Comparison of ENCODE assay signal across 32 mouse cellular contexts in the genomic region with DNA sequence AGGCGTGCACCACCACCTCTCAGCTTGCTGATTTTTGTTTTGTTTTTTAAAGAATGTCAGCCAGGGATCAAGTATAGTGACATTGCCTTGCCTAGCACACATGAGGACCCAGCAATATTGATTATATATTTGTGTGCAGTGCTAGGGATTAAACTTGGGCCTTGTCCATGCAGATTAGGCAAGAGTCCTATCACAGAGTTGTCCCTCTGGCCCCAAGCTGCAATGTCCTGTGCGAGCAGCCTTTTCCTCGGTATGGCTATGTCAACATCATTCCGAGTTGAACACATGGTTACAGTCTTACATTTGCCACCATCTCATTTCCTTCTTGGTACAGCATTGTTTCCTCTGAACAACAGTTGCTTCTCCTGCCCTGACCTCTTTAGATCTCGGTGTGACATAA. TPM values are rescaled to one million over a fixed set of nuclear protein-coding genes. Genes with fewer than 3 reads are reported as not detected.
DNase-seq lines count a peak whose midpoint lies in the region; ATAC-seq and TF ChIP-seq lines count a peak whose summit lies in the region.
"Had no signal": no experiment of that assay in that cellular context is flagged by ENCODE, and none has a peak within 500 bp of the region (broad histone marks: within the 10 kb centered on the region; RNA-seq: fewer than 3 reads in every experiment).

No protein-coding gene starts in this region.

- peak overlapping the region; percentile 34; the same call in 1 of the 2 replicates for H3K27ac ChIP-seq in liver, embryonic 12.5 days
- H3K27ac ChIP-seq in liver, embryonic 13.5 days: 0 out of 2 replicates have a peak overlapping the region, but pooled peaks have one; percentile 2
- peak overlapping the region; percentile 60; the same call in 1 of the 2 replicates for H3K27ac ChIP-seq in liver, postnatal 0 days (ENCODE audit: low read depth)
- H3K27ac ChIP-seq: embryonic facial prominence, embryonic 10.5 days; embryonic facial prominence, embryonic 13.5 days; forebrain, embryonic 12.5 days; forebrain, embryonic 15.5 days; heart, embryonic 15.5 days; hindbrain, embryonic 12.5 days; hindbrain, embryonic 15.5 days had no signal

- H3K4me3 ChIP-seq in liver, embryonic 12.5 days: no peak overlapping the region
- H3K4me3 ChIP-seq in liver, embryonic 13.5 days (replicated peaks): no peak overlapping the region
- H3K4me3 ChIP-seq in liver, postnatal 0 days (ENCODE audit: low read depth, low read length): no peak overlapping the region
- H3K4me3 ChIP-seq: embryonic facial prominence, embryonic 10.5 days; embryonic facial prominence, embryonic 13.5 days; erythroblast, embryonic 14.5 days; forebrain, embryonic 12.5 days; forebrain, embryonic 15.5 days; heart, embryonic 12.5 days; heart, embryonic 15.5 days; hindbrain, embryonic 12.5 days; hindbrain, embryonic 15.5 days had no signal

- no peak for DNase-seq in liver
- no peak for DNase-seq in liver, embryonic 13.5 days
- DNase-seq in liver, postnatal 0 days: no peak
- DNase-seq in ovary, postnatal 36 days (ENCODE audit: low spot score): no peak
- DNase-seq in heart, postnatal 25 days (ENCODE audit: low spot score): no peak
- DNase-seq: adrenal gland, postnatal 10 days; adrenal gland, postnatal 36 days; B cell, adult 2 months; cerebellum, adult 11 months; cerebellum, adult 2 months; cerebellum, adult 9-11 months; cerebellum, postnatal 25 days; embryo, embryonic 11 days; gastrocnemius, postnatal 25 days; heart, adult 18-20 months; heart, postnatal 10 days; heart, postnatal 4 days had no signal

- TF ChIP-seq CTCF in liver, postnatal 0 days (IDR thresholded peaks at IDR 0.05; ENCODE audit: low read depth): no peak

- ATAC-seq in liver, embryonic 12.5 days: no peak
- ATAC-seq in liver, embryonic 13.5 days (ENCODE audit: low read depth): no peak
- ATAC-seq in liver, postnatal 0 days: peak; percentile 85
- ATAC-seq: forebrain, embryonic 15.5 days; Patski had no signal

- intact Hi-C loops in heart, postnatal 25 days (cut with DNase I): no loop called here

- H3K9me3 ChIP-seq in liver, embryonic 12.5 days (replicated peaks): no peaks in the 10 kb centered on the region
- H3K9me3 ChIP-seq in liver, embryonic 13.5 days (replicated peaks): no peaks in the 10 kb centered on the region
- no peaks in the 10 kb centered on the region for H3K9me3 ChIP-seq in liver, postnatal 0 days (ENCODE audit: low read length)
- H3K9me3 ChIP-seq: embryonic facial prominence, embryonic 10.5 days; embryonic facial prominence, embryonic 13.5 days; forebrain, embryonic 12.5 days; forebrain, embryonic 15.5 days; G1E; heart, embryonic 12.5 days; heart, embryonic 15.5 days; hindbrain, embryonic 12.5 days; hindbrain, embryonic 15.5 days had no signal

- no peaks in the 10 kb centered on the region for H3K27me3 ChIP-seq in liver, embryonic 12.5 days (replicated peaks)
- H3K27me3 ChIP-seq in liver, embryonic 13.5 days: no peaks in the 10 kb centered on the region
- H3K27me3 ChIP-seq in liver, postnatal 0 days (ENCODE audit: insufficient read depth, low read length): no peaks in the 10 kb centered on the region
- H3K27me3 ChIP-seq: CH12.LX; embryonic facial prominence, embryonic 13.5 days; forebrain, embryonic 12.5 days; forebrain, embryonic 15.5 days; heart, embryonic 12.5 days; heart, embryonic 15.5 days; hindbrain, embryonic 12.5 days; hindbrain, embryonic 15.5 days; Patski had no signal

- peaks cover 29% of the 10 kb centered on the region for H3K4me1 ChIP-seq in liver, embryonic 12.5 days
- peaks cover 29% of the 10 kb centered on the region for H3K4me1 ChIP-seq in liver, embryonic 13.5 days (replicated peaks)
- 0 out of 2 replicates have a peak, but pooled peaks cover 3% of the 10 kb centered on the region for H3K4me1 ChIP-seq in liver, postnatal 0 days (ENCODE audit: insufficient read depth)
- H3K4me1 ChIP-seq: embryonic facial prominence, embryonic 10.5 days; embryonic facial prominence, embryonic 13.5 days; forebrain, embryonic 12.5 days; forebrain, embryonic 15.5 days; heart, embryonic 12.5 days; heart, embryonic 15.5 days; hindbrain, embryonic 12.5 days; hindbrain, embryonic 15.5 days had no signal

- no peak overlapping the region for H3K4me2 ChIP-seq in liver, embryonic 12.5 days
- H3K4me2 ChIP-seq in liver, embryonic 13.5 days: no peak overlapping the region
- no peak overlapping the region for H3K4me2 ChIP-seq in liver, postnatal 0 days (ENCODE audit: low read depth, low read length)
- H3K4me2 ChIP-seq: embryonic facial prominence, embryonic 13.5 days; forebrain, embryonic 12.5 days; forebrain, embryonic 15.5 days; heart, embryonic 12.5 days; heart, embryonic 15.5 days; hindbrain, embryonic 12.5 days; hindbrain, embryonic 15.5 days had no signal

- WGBS in liver, embryonic 12.5 days (ENCODE audit: insufficient replicate concordance): 85% methylated on average over 5 of the region's 5 CpGs
- WGBS in liver, embryonic 13.5 days (ENCODE audit: insufficient replicate concordance): 85% methylated on average over 5 of the region's 5 CpGs
- WGBS in liver, postnatal 0 days (ENCODE audit: insufficient replicate concordance): 62% methylated on average over 5 of the region's 5 CpGs

- no peak overlapping the region for H3K9ac ChIP-seq in liver, embryonic 12.5 days
- no peak overlapping the region for H3K9ac ChIP-seq in liver, embryonic 13.5 days
- no peak overlapping the region for H3K9ac ChIP-seq in liver, postnatal 0 days (replicated peaks)
- H3K9ac ChIP-seq: embryonic facial prominence, embryonic 13.5 days; forebrain, embryonic 12.5 days; forebrain, embryonic 15.5 days; heart, embryonic 12.5 days; heart, embryonic 15.5 days; hindbrain, embryonic 12.5 days; hindbrain, embryonic 15.5 days had no signal

- peaks cover 71% of the 10 kb centered on the region for H3K36me3 ChIP-seq in liver, embryonic 12.5 days
- H3K36me3 ChIP-seq in liver, embryonic 13.5 days: peaks cover 57% of the 10 kb centered on the region
- H3K36me3 ChIP-seq in liver, postnatal 0 days (replicated peaks; ENCODE audit: insufficient read depth, low read length): peaks cover 37% of the 10 kb centered on the region

- no peak for TF ChIP-seq EP300 in liver, postnatal 0 days (IDR thresholded peaks at IDR 0.05; ENCODE audit: low read depth)

RNA-seq across cellular contexts. Expression of a gene that starts 7.3 kb away (rescaled TPM):
- polyA plus RNA-seq in liver, embryonic 12.5 days (2016; fragmentation: Nextera tagmentation; extraction: Ambion mirVana): 3.1 and 3.7 TPM in 2 replicates
- polyA plus RNA-seq in liver, embryonic 13.5 days (2015; fragmentation: Nextera tagmentation; extraction: Ambion mirVana): 3.0 and 3.2 TPM in 2 replicates
- polyA plus RNA-seq in liver, postnatal 0 days (2015; fragmentation: Nextera tagmentation; extraction: Ambion mirVana): 1.9 TPM in 2 replicates
- total RNA-seq in heart, postnatal 25 days (2021): under 1 TPM in 1 of 2 experiments, not detected in 1; 0.26 TPM
- total RNA-seq: adrenal gland, adult 18-20 months; adrenal gland, postnatal 36 days; gastrocnemius, adult 8-10 months; gastrocnemius, postnatal 25 days; heart, adult 18-20 months had no signal
- polyA plus RNA-seq: cerebellum, adult 2 months; G1E had no signal

RNA-seq across cellular contexts. Expression of a gene that starts 14.0 kb away (rescaled TPM):
- polyA plus RNA-seq in liver, embryonic 12.5 days (2016; fragmentation: Nextera tagmentation; extraction: Ambion mirVana): 23.1 and 24.5 TPM in 2 replicates
- 23.4 and 35.2 TPM in 2 replicates for polyA plus RNA-seq in liver, embryonic 13.5 days (2015; fragmentation: Nextera tagmentation; extraction: Ambion mirVana)
- 12.7 and 15.4 TPM in 2 replicates for polyA plus RNA-seq in liver, postnatal 0 days (2015; fragmentation: Nextera tagmentation; extraction: Ambion mirVana)
- total RNA-seq in heart, postnatal 25 days (2021): 10 to 100 TPM; 14.1 to 17.4 TPM

RNA-seq across cellular contexts. Expression of a gene that starts 14.2 kb away (rescaled TPM):
- 14.9 and 17.6 TPM in 2 replicates for polyA plus RNA-seq in liver, embryonic 12.5 days (2016; fragmentation: Nextera tagmentation; extraction: Ambion mirVana)
- polyA plus RNA-seq in liver, embryonic 13.5 days (2015; fragmentation: Nextera tagmentation; extraction: Ambion mirVana): 9.9 and 10.2 TPM in 2 replicates
- polyA plus RNA-seq in liver, postnatal 0 days (2015; fragmentation: Nextera tagmentation; extraction: Ambion mirVana): 4.2 and 6.1 TPM in 2 replicates
- 1 to 10 TPM; 7.3 to 8.8 TPM for total RNA-seq in heart, postnatal 25 days (2021)

RNA-seq across cellular contexts. Expression of a gene that starts 19.3 kb away (rescaled TPM):
- 47.5 and 48.9 TPM in 2 replicates for polyA plus RNA-seq in liver, embryonic 12.5 days (2016; fragmentation: Nextera tagmentation; extraction: Ambion mirVana)
- polyA plus RNA-seq in liver, embryonic 13.5 days (2015; fragmentation: Nextera tagmentation; extraction: Ambion mirVana): 39.0 and 42.3 TPM in 2 replicates
- 16.8 and 21.5 TPM in 2 replicates for polyA plus RNA-seq in liver, postnatal 0 days (2015; fragmentation: Nextera tagmentation; extraction: Ambion mirVana)
- total RNA-seq in heart, postnatal 25 days (2021): 10 to 100 TPM; 19.7 to 20.2 TPM

RNA-seq across cellular contexts. Expression of a gene that starts 55.4 kb away (rescaled TPM):
- polyA plus RNA-seq in liver, embryonic 12.5 days (2016; fragmentation: Nextera tagmentation; extraction: Ambion mirVana): 0.31 and 0.44 TPM in 2 replicates
- polyA plus RNA-seq in liver, embryonic 13.5 days (2015; fragmentation: Nextera tagmentation; extraction: Ambion mirVana): 0.23 and 0.25 TPM in 2 replicates
- polyA plus RNA-seq in liver, postnatal 0 days (2015; fragmentation: Nextera tagmentation; extraction: Ambion mirVana): 0.21 and 0.34 TPM in 2 replicates
- 1 to 10 TPM; 3.5 to 4.0 TPM for total RNA-seq in heart, postnatal 25 days (2021)

Comparison
In these comparisons a context has a peak if more than half of its experiments do, and no peak if none do; other contexts are left out.
1. H3K27ac ChIP-seq: peak in every context shown above with its lines; median percentile 60 in liver, postnatal 0 days; 34 in liver, embryonic 12.5 days; 2 in liver, embryonic 13.5 days.